10 mouse cellular contexts compared by ENCODE assay signal in the genomic region with DNA sequence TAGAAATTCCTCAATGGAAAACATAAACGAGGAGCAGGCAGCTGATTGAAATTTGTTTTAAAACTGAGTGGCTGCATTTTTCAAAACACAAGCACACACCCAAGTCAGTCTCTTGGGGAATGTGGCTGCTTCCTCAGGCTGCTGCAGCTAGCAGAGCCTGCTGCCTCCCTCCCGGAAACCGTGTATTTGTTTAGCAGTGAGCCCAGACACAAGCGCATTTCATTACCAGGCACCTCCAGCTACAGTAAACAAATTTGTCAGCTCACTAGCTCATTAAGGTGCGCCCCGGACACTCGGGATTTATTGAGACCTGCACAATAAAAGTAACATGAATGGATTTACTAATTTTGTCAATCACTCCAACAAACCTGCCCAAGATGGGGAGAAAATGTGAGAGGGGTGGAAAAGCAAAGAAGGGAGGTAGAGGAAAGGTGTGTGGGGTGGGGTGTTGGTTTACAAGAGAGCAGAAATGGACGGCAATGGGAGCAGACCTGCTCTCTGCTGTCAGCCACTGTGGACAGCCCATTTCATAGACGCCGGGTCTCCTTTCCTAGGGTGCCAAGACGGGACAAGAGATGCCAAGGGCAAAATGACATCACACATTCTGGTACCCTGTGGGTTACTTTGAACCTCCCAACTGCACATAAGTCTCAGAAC.
DNase-seq lines count a peak whose midpoint lies in the region; ATAC-seq and TF ChIP-seq lines count a peak whose summit lies in the region.
"Had no signal": no experiment of that assay in that cellular context is flagged by ENCODE, and none has a peak within 500 bp of the region (broad histone marks: within the 10 kb centered on the region; RNA-seq: fewer than 3 reads in every experiment).

No protein-coding gene starts in this region.

- no peak for TF ChIP-seq CTCF in liver, postnatal 0 days (IDR thresholded peaks at IDR 0.05; ENCODE audit: low read depth)

- peaks cover 45% of the 10 kb centered on the region for H3K4me1 ChIP-seq in embryonic facial prominence, embryonic 13.5 days
- H3K4me1 ChIP-seq in kidney, embryonic 16.5 days (ENCODE audit: insufficient read depth, low read length): peaks cover 29% of the 10 kb centered on the region
- peaks cover 59% of the 10 kb centered on the region for H3K4me1 ChIP-seq in midbrain, embryonic 12.5 days
- peaks cover 21% of the 10 kb centered on the region for H3K4me1 ChIP-seq in intestine, embryonic 16.5 days (ENCODE audit: control insufficient read depth, insufficient read depth, low read length)
- H3K4me1 ChIP-seq in liver, postnatal 0 days (ENCODE audit: insufficient read depth): peaks cover 10% of the 10 kb centered on the region; the same call in 1 of the 2 replicates

- H3K27ac ChIP-seq in embryonic facial prominence, embryonic 13.5 days: no peak overlapping the region
- H3K27ac ChIP-seq in kidney, embryonic 16.5 days (ENCODE audit: low read length): no peak overlapping the region
- peak overlapping the region; percentile 68 for H3K27ac ChIP-seq in midbrain, embryonic 12.5 days (replicated peaks)
- no peak overlapping the region for H3K27ac ChIP-seq in intestine, embryonic 16.5 days (ENCODE audit: low read length)
- no peak overlapping the region for H3K27ac ChIP-seq in liver, postnatal 0 days (ENCODE audit: low read depth)

- TF ChIP-seq EP300 in liver, postnatal 0 days (IDR thresholded peaks at IDR 0.05; ENCODE audit: low read depth): no peak

- peaks cover 46% of the 10 kb centered on the region for H3K27me3 ChIP-seq in embryonic facial prominence, embryonic 13.5 days
- H3K27me3 ChIP-seq in kidney, embryonic 16.5 days (ENCODE audit: insufficient read depth, low read length): 0 out of 2 replicates have a peak, but pooled peaks cover 4% of the 10 kb centered on the region
- 0 out of 2 replicates have a peak, but pooled peaks cover 3% of the 10 kb centered on the region for H3K27me3 ChIP-seq in midbrain, embryonic 12.5 days
- no peaks in the 10 kb centered on the region for H3K27me3 ChIP-seq in intestine, embryonic 16.5 days (replicated peaks; ENCODE audit: control insufficient read depth, insufficient read depth, low read length)
- no peaks in the 10 kb centered on the region for H3K27me3 ChIP-seq in liver, postnatal 0 days (ENCODE audit: insufficient read depth, low read length)

- H3K4me3 ChIP-seq in embryonic facial prominence, embryonic 13.5 days: no peak overlapping the region
- no peak overlapping the region for H3K4me3 ChIP-seq in kidney, embryonic 16.5 days (ENCODE audit: low read length)
- H3K4me3 ChIP-seq in midbrain, embryonic 12.5 days: no peak overlapping the region
- no peak overlapping the region for H3K4me3 ChIP-seq in intestine, embryonic 16.5 days (ENCODE audit: low read length)
- no peak overlapping the region for H3K4me3 ChIP-seq in liver, postnatal 0 days (ENCODE audit: low read depth, low read length)
- H3K4me3 ChIP-seq: erythroblast, embryonic 14.5 days had no signal

- 8% methylated on average over 11 of the region's 11 CpGs for WGBS in embryonic facial prominence, embryonic 13.5 days
- 11% methylated on average over 11 of the region's 11 CpGs for WGBS in kidney, embryonic 16.5 days
- WGBS in midbrain, embryonic 12.5 days: 7% methylated on average over 11 of the region's 11 CpGs
- 18% methylated on average over 11 of the region's 11 CpGs for WGBS in intestine, embryonic 16.5 days
- whole genome bisulfite sequencing in liver, postnatal 0 days (ENCODE audit: insufficient replicate concordance): 46% methylated on average over 11 of the region's 11 CpGs

- H3K9me3 ChIP-seq in embryonic facial prominence, embryonic 13.5 days: no peaks in the 10 kb centered on the region
- no peaks in the 10 kb centered on the region for H3K9me3 ChIP-seq in kidney, embryonic 16.5 days (ENCODE audit: low read length)
- no peaks in the 10 kb centered on the region for H3K9me3 ChIP-seq in midbrain, embryonic 12.5 days
- H3K9me3 ChIP-seq in intestine, embryonic 16.5 days (ENCODE audit: control insufficient read depth, low read length): no peaks in the 10 kb centered on the region
- no peaks in the 10 kb centered on the region for H3K9me3 ChIP-seq in liver, postnatal 0 days (ENCODE audit: low read length)

- ATAC-seq in embryonic facial prominence, embryonic 13.5 days (ENCODE audit: insufficient number of reproducible peaks, insufficient read depth, low FRiP score, low TSS enrichment, low read depth): no peak
- ATAC-seq in kidney, embryonic 16.5 days (ENCODE audit: low FRiP score, low TSS enrichment): no peak
- no peak for ATAC-seq in midbrain, embryonic 12.5 days (ENCODE audit: low FRiP score, low read depth)
- no peak; the same call in 1 of the 2 replicates for ATAC-seq in intestine, embryonic 16.5 days
- no peak for ATAC-seq in liver, postnatal 0 days
- ATAC-seq: intestine, postnatal 0 days had no signal

- H3K36me3 ChIP-seq in embryonic facial prominence, embryonic 13.5 days: no peaks in the 10 kb centered on the region
- no peaks in the 10 kb centered on the region for H3K36me3 ChIP-seq in kidney, embryonic 16.5 days (ENCODE audit: insufficient read depth, low read length)
- H3K36me3 ChIP-seq in midbrain, embryonic 12.5 days: no peaks in the 10 kb centered on the region
- no peaks in the 10 kb centered on the region for H3K36me3 ChIP-seq in intestine, embryonic 16.5 days (ENCODE audit: control insufficient read depth, insufficient read depth, low read length)
- no peaks in the 10 kb centered on the region for H3K36me3 ChIP-seq in liver, postnatal 0 days (replicated peaks; ENCODE audit: insufficient read depth, low read length)

- peak overlapping the region; percentile 3; the same call in 1 of the 2 replicates for H3K4me2 ChIP-seq in embryonic facial prominence, embryonic 13.5 days
- H3K4me2 ChIP-seq in kidney, embryonic 16.5 days (replicated peaks; ENCODE audit: low read depth, low read length): 0 out of 2 replicates have a peak overlapping the region, but pooled peaks have one; percentile 13
- H3K4me2 ChIP-seq in midbrain, embryonic 12.5 days (replicated peaks): no peak overlapping the region
- no peak overlapping the region for H3K4me2 ChIP-seq in intestine, embryonic 16.5 days (ENCODE audit: low read depth, low read length)
- no peak overlapping the region for H3K4me2 ChIP-seq in liver, postnatal 0 days (ENCODE audit: low read depth, low read length)

- peak; percentile 26 for DNase-seq in gastrocnemius, postnatal 14 days
- DNase-seq in gastrocnemius, postnatal 10 days: no peak
- DNase-seq in cerebellum, postnatal 10 days: no peak
- DNase-seq in liver, postnatal 0 days: no peak

- intact Hi-C loops in gastrocnemius, postnatal 14 days (cut with DNase I; ENCODE audit: low total_unique reads): no loop called here

- H3K9ac ChIP-seq in embryonic facial prominence, embryonic 13.5 days: no peak overlapping the region
- H3K9ac ChIP-seq in kidney, embryonic 16.5 days (replicated peaks; ENCODE audit: low read length): no peak overlapping the region
- H3K9ac ChIP-seq in midbrain, embryonic 12.5 days (replicated peaks): no peak overlapping the region; the same call in 1 of the 2 replicates
- H3K9ac ChIP-seq in intestine, embryonic 16.5 days (ENCODE audit: low read depth, low read length): no peak overlapping the region
- no peak overlapping the region for H3K9ac ChIP-seq in liver, postnatal 0 days (replicated peaks)

Comparison
In these comparisons a context has a peak if more than half of its experiments do, and no peak if none do; other contexts are left out.
1. H3K4me2 ChIP-seq: peak in embryonic facial prominence, embryonic 13.5 days (single experiment) and kidney, embryonic 16.5 days (single experiment); none in midbrain, embryonic 12.5 days (single experiment), intestine, embryonic 16.5 days (single experiment) and liver, postnatal 0 days (single experiment).